Mouse (Mus musculus) urinary bladder, adult 18-20 months (tissue): ENCODE data around the gene H2afj.
A peak's percentile ranks its signal among the peaks of the same experiment; 100 is the strongest.

Experiments
- DNase-seq, 2 experiments: peaks; one replicate each; pipeline ENCODE4 v3.0.0; 2022; ENCODE audit warnings: low spot score in 2 of 2, mixed read lengths in 2 of 2

The H2afj gene

GRCm38 (mm10) chr6:136847267-136847666 lies 39.2 kb downstream of the H2afj start:
- DNase-seq: no peak

GRCm38 (mm10) chr6:136847790-136848189 lies 39.7 kb downstream of the H2afj start:
- no peak for DNase-seq

- no peak for DNase-seq
Measured at GRCm38 (mm10) chr6:136848399-136848798, 40.4 kb downstream of the H2afj start.

GRCm38 (mm10) chr6:136848971-136849370 lies 40.9 kb downstream of the H2afj start:
- DNase-seq: no peak

- DNase-seq: no peak
Measured at GRCm38 (mm10) chr6:136850267-136850666, 42.2 kb downstream of the H2afj start.

GRCm38 (mm10) chr6:136852348-136852747 lies 44.3 kb downstream of the H2afj start:
- DNase-seq: no peak

GRCm38 (mm10) chr6:136852762-136853161 lies 44.7 kb downstream of the H2afj start:
- DNase-seq: no peak

- DNase-seq: no peak
Measured at GRCm38 (mm10) chr6:136854361-136854781, 46.3 kb downstream of the H2afj start.

GRCm38 (mm10) chr6:136855183-136855582 lies 47.1 kb downstream of the H2afj start:
- DNase-seq: no peak

- peak in 1 of 2 experiments; percentile 70 for DNase-seq
Measured at GRCm38 (mm10) chr6:136856071-136856636, 48.1 kb downstream of the H2afj start.

GRCm38 (mm10) chr6:136857186-136857872 lies 49.3 kb downstream of the H2afj start, which contains the start of gene Art4:
Art4 (minus strand) TSS chr6:136857733.
- peak; percentile 39 to 41 for DNase-seq

GRCm38 (mm10) chr6:136857873-136858260 lies 49.8 kb downstream of the H2afj start:
- DNase-seq: peak in 1 of 2 experiments; percentile 42

- no peak for DNase-seq
Measured at GRCm38 (mm10) chr6:136858420-136858819, 50.4 kb downstream of the H2afj start.
